19 mouse cellular contexts compared by ENCODE assay signal in the genomic region with DNA sequence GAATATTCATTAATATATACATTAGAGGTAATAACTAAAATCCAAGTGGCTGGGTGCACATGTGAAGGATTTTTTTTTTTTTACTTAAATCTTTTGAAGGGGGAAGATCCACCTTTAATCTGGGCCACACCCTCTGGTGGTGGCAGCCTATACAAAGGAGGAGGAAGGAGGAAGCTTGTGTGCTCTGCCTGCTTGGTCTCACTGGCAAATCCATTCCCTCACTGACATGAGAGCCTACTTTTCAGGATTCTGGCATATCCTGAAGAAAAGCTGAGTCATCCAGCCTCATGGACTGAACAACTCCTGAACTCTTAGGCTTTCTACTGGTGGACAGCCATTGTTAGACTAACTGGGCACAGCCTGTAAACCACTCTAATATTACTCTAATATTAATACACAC. TPM values are rescaled to one million over a fixed set of nuclear protein-coding genes. Genes with fewer than 3 reads are reported as not detected.
A peak's percentile ranks its signal among the peaks of the same experiment; 100 is the strongest.
DNase-seq lines count a peak whose midpoint lies in the region; ATAC-seq lines count a peak whose summit lies in the region.
"Had no signal": no experiment of that assay in that cellular context is flagged by ENCODE, and none has a peak within 500 bp of the region (broad histone marks: within the 10 kb centered on the region; RNA-seq: fewer than 3 reads in every experiment).

No protein-coding gene starts in this region.

- H3K36me3 ChIP-seq in heart, embryonic 10.5 days = no peaks in the 10 kb centered on the region
- H3K36me3 ChIP-seq in hindbrain, embryonic 16.5 days (ENCODE audit: control insufficient read depth, insufficient read depth, low read length) = no peaks in the 10 kb centered on the region
- H3K36me3 ChIP-seq: forebrain, embryonic 10.5 days had no signal

- no peak for ATAC-seq in hindbrain, embryonic 16.5 days
- ATAC-seq: intestine, postnatal 0 days; midbrain, embryonic 16.5 days had no signal

- H3K4me2 ChIP-seq in hindbrain, embryonic 16.5 days (ENCODE audit: low read length) = no peak overlapping the region
- H3K4me2 ChIP-seq: hindbrain, embryonic 14.5 days had no signal

- no peaks in the 10 kb centered on the region for H3K9me3 ChIP-seq in heart, embryonic 10.5 days
- H3K9me3 ChIP-seq in hindbrain, embryonic 16.5 days (ENCODE audit: control insufficient read depth, low read length) = no peaks in the 10 kb centered on the region
- H3K9me3 ChIP-seq: forebrain, embryonic 10.5 days had no signal

- no peak overlapping the region for H3K9ac ChIP-seq in hindbrain, embryonic 16.5 days (ENCODE audit: low read depth, low read length)
- H3K9ac ChIP-seq: hindbrain, embryonic 14.5 days had no signal

- H3K4me3 ChIP-seq in heart, embryonic 10.5 days = no peak overlapping the region
- H3K4me3 ChIP-seq in hindbrain, embryonic 16.5 days (ENCODE audit: low read length) = no peak overlapping the region
- H3K4me3 ChIP-seq: forebrain, embryonic 10.5 days had no signal

- no peak overlapping the region for H3K27ac ChIP-seq in heart, embryonic 10.5 days
- no peak overlapping the region for H3K27ac ChIP-seq in hindbrain, embryonic 16.5 days (ENCODE audit: low read depth, low read length)
- H3K27ac ChIP-seq: forebrain, embryonic 10.5 days; hindbrain, embryonic 14.5 days had no signal

- no peaks in the 10 kb centered on the region for H3K27me3 ChIP-seq in heart, embryonic 10.5 days (ENCODE audit: insufficient read depth, poor library complexity, severe bottlenecking)
- no peaks in the 10 kb centered on the region for H3K27me3 ChIP-seq in hindbrain, embryonic 16.5 days (replicated peaks; ENCODE audit: control insufficient read depth, insufficient read depth, low read length)

- peak; percentile 72 for DNase-seq in heart, adult 11 months
- no peak for DNase-seq in heart, embryonic 10.5 days (ENCODE audit: low spot score)
- DNase-seq in thymus, postnatal 4 days = peak; percentile 13
- DNase-seq in thymus, postnatal 10 days (ENCODE audit: low spot score in 2 of 2) = no peak
- peak; percentile 28 for DNase-seq in brain, adult 2 months (ENCODE audit: low read depth, low spot score)
- no peak for DNase-seq in retina, embryonic 14.5 days (ENCODE audit: low spot score)
- DNase-seq in layer of hippocampus, postnatal 36 days = no peak
- DNase-seq: adrenal gland, postnatal 14 days; B cell, adult 2 months; gastrocnemius, postnatal 14 days; heart, postnatal 10 days; kidney, postnatal 14 days; layer of hippocampus, adult 9-11 months; thymus, postnatal 36 days had no signal

- H3K4me1 ChIP-seq in heart, embryonic 10.5 days = peaks cover 8% of the 10 kb centered on the region; the same call in 1 of the 2 replicates
- H3K4me1 ChIP-seq in hindbrain, embryonic 16.5 days (ENCODE audit: control insufficient read depth, insufficient read depth, low read depth, low read length) = no peaks in the 10 kb centered on the region
- H3K4me1 ChIP-seq: forebrain, embryonic 10.5 days had no signal

RNA-seq across cellular contexts. Expression of gene Glg1, which starts 49.1 kb away (rescaled TPM):
- polyA plus RNA-seq in heart, embryonic 10.5 days (2016; fragmentation: Nextera tagmentation; extraction: Ambion mirVana) = 61.5 and 70.4 TPM in 2 replicates
- total RNA-seq in layer of hippocampus, postnatal 36 days (2021) = 100 to 1,000 TPM; 140 to 142 TPM
- polyA plus RNA-seq in hindbrain, embryonic 16.5 days (2015; fragmentation: Nextera tagmentation; extraction: Ambion mirVana) = 58.1 and 66.1 TPM in 2 replicates

Comparison
In these comparisons a context has a peak if more than half of its experiments do, and no peak if none do; other contexts are left out.
1. DNase-seq: peak in heart, adult 11 months (single experiment), thymus, postnatal 4 days (single experiment) and brain, adult 2 months (single experiment); none in heart, embryonic 10.5 days (single experiment), thymus, postnatal 10 days (0 of 2), retina, embryonic 14.5 days (single experiment) and layer of hippocampus, postnatal 36 days (0 of 2).